Mouse (Mus musculus) myocyte (in vitro differentiated cells): Measurements from ENCODE around the gene Mnx1. TPM values are rescaled to one million over a fixed set of nuclear protein-coding genes. Genes with fewer than 3 reads are reported as not detected.
A peak's percentile ranks its signal among the peaks of the same experiment; 100 is the strongest.
"Not testable (repeated sequence)": the region's sequence is repeated elsewhere in the genome, so short reads cannot be mapped to it uniquely, and the experiment has no call there.

Experiments
- H3K27me3 ChIP-seq: one replicate; pipeline ENCODE4 v1.6.1; 2011; ENCODE audit not compliant: control insufficient read depth, insufficient read depth, insufficient read length
- H3K36me3 ChIP-seq: one replicate; pipeline ENCODE4 v1.6.1; 2011; ENCODE audit not compliant: control insufficient read depth, insufficient read depth
- H3K4me2 ChIP-seq: one replicate; pipeline ENCODE4 v1.6.1; 2011; ENCODE audit warnings: low read depth, control low read depth
- H3K4me3 ChIP-seq: one replicate; pipeline ENCODE4 v1.5.1; 2011; ENCODE audit warnings: mild to moderate bottlenecking, control low read depth, moderate library complexity
- H3K79me2 ChIP-seq: one replicate; pipeline ENCODE4 v1.6.1; 2011; ENCODE audit not compliant: control insufficient read depth, insufficient read depth
- H3ac ChIP-seq: one replicate; pipeline ENCODE4 v1.6.1; 2011; ENCODE audit not compliant: control insufficient read depth, insufficient read length
- CEBPB ChIP-seq: IDR thresholded peaks from 2 replicates; pipeline ENCODE4 v1.6.1; 2011; ENCODE audit warnings: mild to moderate bottlenecking, moderate library complexity; ENCODE audit not compliant: poor library complexity, insufficient read depth, severe bottlenecking
- E2F4 ChIP-seq: IDR thresholded peaks from one replicate; pipeline ENCODE4 v1.6.1; 2011; ENCODE audit warnings: mild to moderate bottlenecking, control low read depth, moderate library complexity; ENCODE audit not compliant: insufficient read depth
- MAX ChIP-seq: IDR thresholded peaks from one replicate; pipeline ENCODE4 v1.6.1; 2011; ENCODE audit warnings: low read depth, mild to moderate bottlenecking, control low read depth
- MYOD1 ChIP-seq, 3 experiments: IDR thresholded peaks; one replicate each; pipeline ENCODE4 v1.6.1; 2011; ENCODE audit warnings: control low read depth in 2 of 3, low read depth in 2 of 3, mild to moderate bottlenecking in 2 of 3, moderate library complexity in 1 of 3; ENCODE audit not compliant: insufficient read length in 2 of 3, control insufficient read depth in 1 of 3
- MYOG ChIP-seq, 3 experiments: IDR thresholded peaks; one replicate each; pipeline ENCODE4 v1.6.1; 2011; ENCODE audit warnings: control low read depth in 2 of 3, low read depth in 2 of 3, mild to moderate bottlenecking in 2 of 3; ENCODE audit not compliant: insufficient read length in 2 of 3, control insufficient read depth in 1 of 3, insufficient read depth in 1 of 3
- POLR2A ChIP-seq: IDR thresholded peaks from one replicate; pipeline ENCODE4 v1.6.1; 2011; ENCODE audit warnings: low read depth, mild to moderate bottlenecking, control low read depth, moderate library complexity; ENCODE audit not compliant: insufficient read length
- POLR2AphosphoS2 ChIP-seq: IDR thresholded peaks from one replicate; pipeline ENCODE4 v1.6.1; 2011; ENCODE audit warnings: low read depth, control low read depth; ENCODE audit not compliant: insufficient read length
- REST ChIP-seq: IDR thresholded peaks from one replicate; pipeline ENCODE4 v1.6.1; 2011; ENCODE audit warnings: mild to moderate bottlenecking, control low read depth, moderate library complexity; ENCODE audit not compliant: insufficient read depth, insufficient read length
- SRF ChIP-seq: IDR thresholded peaks from one replicate; pipeline ENCODE4 v1.6.1; 2011; ENCODE audit warnings: low read depth; ENCODE audit not compliant: control insufficient read depth, insufficient read length
- TCF12 ChIP-seq: IDR thresholded peaks from one replicate; pipeline ENCODE4 v1.6.1; 2011; ENCODE audit warnings: mild to moderate bottlenecking, control low read depth; ENCODE audit not compliant: poor library complexity, insufficient read depth, severe bottlenecking
- TCF3 ChIP-seq: IDR thresholded peaks from one replicate; pipeline ENCODE4 v1.6.1; 2011; ENCODE audit warnings: low read depth, control low read depth; ENCODE audit not compliant: insufficient read length
- USF1 ChIP-seq: IDR thresholded peaks from one replicate; pipeline ENCODE4 v1.6.1; 2011; ENCODE audit warnings: low read depth, mild to moderate bottlenecking, control low read depth, moderate library complexity
- polyA plus RNA-seq: library from polyadenylated mRNA; unstranded; fragments of >200 nt; fragmentation: generic; extraction: Trizol; gene quantifications from one replicate; pipeline ENCODE4 v1.2.1, GENCODE M21; 2012; ENCODE audit warnings: missing spikeins

Mnx1 gene
- polyA plus RNA-seq, 1 experiment: not detected

- Histone ChIP-seq H3K27me3 (no peaks in the 10 kb centered on the region), H3ac (peak overlapping the region; percentile 74), H3K36me3 (peaks cover 23% of the 10 kb centered on the region), H3K79me2 (peaks cover 13% of the 10 kb centered on the region), H3K4me3 (peak overlapping the region; percentile 74), H3K4me2 (peak overlapping the region; percentile 65)
- TF ChIP-seq TCF12 (no peak), REST (no peak)
Measured at GRCm38 (mm10) chr5:29435491-29435890, 42.8 kb downstream of the Mnx1 start.

DNA sequence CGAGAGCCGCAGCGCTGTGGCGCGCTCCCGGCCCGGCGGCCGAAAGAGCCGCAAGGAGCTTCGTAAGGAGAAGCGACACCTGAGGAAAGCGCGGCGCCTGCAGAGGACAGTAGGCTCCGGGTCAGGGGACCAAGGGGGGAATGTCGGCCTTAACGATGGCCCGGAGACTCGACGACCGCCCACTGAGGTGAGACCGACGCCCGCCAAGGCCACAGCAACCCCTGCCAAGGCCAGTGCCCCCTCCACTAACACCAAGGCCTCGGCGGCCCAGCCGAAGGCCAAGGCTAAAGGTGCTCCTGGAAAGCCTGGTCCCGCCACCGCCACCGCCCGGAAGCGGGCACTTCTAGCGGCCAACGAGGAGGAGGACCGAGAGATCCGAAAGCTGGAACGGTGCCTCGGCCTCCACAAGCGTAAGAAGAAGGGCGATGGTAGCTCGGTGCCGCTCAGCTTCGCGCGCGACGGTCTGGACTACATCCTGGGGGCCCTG, 43.4 kb downstream of the Mnx1 start:
- Histone ChIP-seq H3ac (peak overlapping the region; percentile 74), H3K27me3 (no peaks in the 10 kb centered on the region), H3K79me2 (peaks cover 13% of the 10 kb centered on the region), H3K36me3 (peaks cover 19% of the 10 kb centered on the region), H3K4me2 (peak overlapping the region; percentile 84), H3K4me3 (peak overlapping the region; percentile 74)
- TF ChIP-seq TCF3: no peak
- no peak for TF ChIP-seq CEBPB
- TF ChIP-seq E2F4: no peak
- TF ChIP-seq MAX: no peak
- TF ChIP-seq TCF12: no peak
- TF ChIP-seq MYOD1 (IDR thresholded peaks at IDR 0.05; ENCODE audit: control insufficient read depth in 1 of 3, insufficient read length in 2 of 3, low read depth in 2 of 3): no peak
- TF ChIP-seq REST: no peak
- TF ChIP-seq USF1: no peak
- no peak for TF ChIP-seq MYOG (IDR thresholded peaks at IDR 0.05; ENCODE audit: control insufficient read depth in 1 of 3, insufficient read depth in 1 of 3, insufficient read length in 2 of 3, low read depth in 2 of 3)
- TF ChIP-seq POLR2AphosphoS2: no peak
- no peak for TF ChIP-seq SRF
- no peak for TF ChIP-seq POLR2A

GRCm38 (mm10) chr5:29434228-29434871, 43.9 kb downstream of the Mnx1 start, which contains the start of gene Nom1:
Gene Nom1, plus strand, starts transcription at chr5:29434664.
- Histone ChIP-seq H3K4me3 (peak within 1 kb of the TSS; percentile 74), H3K79me2 (peaks cover 13% of the 10 kb centered on the region), H3K36me3 (peaks cover 14% of the 10 kb centered on the region), H3K4me2 (peak within 1 kb of the TSS; percentile 84), H3ac (peak within 1 kb of the TSS; percentile 74), H3K27me3 (no peaks in the 10 kb centered on the region)
- TF ChIP-seq POLR2AphosphoS2 (peak; percentile 71), TCF12 (no peak), USF1 (no peak), E2F4 (no peak), MAX (no peak), MYOD1 (IDR thresholded peaks at IDR 0.05; ENCODE audit: control insufficient read depth in 1 of 3, insufficient read length in 2 of 3, low read depth in 2 of 3) (no peak), CEBPB (no peak), MYOG (IDR thresholded peaks at IDR 0.05; ENCODE audit: control insufficient read depth in 1 of 3, insufficient read depth in 1 of 3, insufficient read length in 2 of 3, low read depth in 2 of 3) (no peak), TCF3 (no peak), REST (no peak), POLR2A (peak; percentile 72), SRF (no peak)

GRCm38 (mm10) chr5:29423330-29423729, 54.9 kb downstream of the Mnx1 start:
- not testable (repeated sequence) for H3K36me3 ChIP-seq, H3K79me2 ChIP-seq, H3K27me3 ChIP-seq, H3ac ChIP-seq, H3K4me3 ChIP-seq, H3K4me2 ChIP-seq

Other genes with a start within 250 kb of the Mnx1 start
- gene Lmbr1, start 100.1 kb downstream of the Mnx1 start, polyA plus RNA-seq: 2.9 TPM
- gene Nom1, start 43.8 kb downstream of the Mnx1 start, polyA plus RNA-seq: 9.9 TPM
- 28.9 TPM for gene Ube3c, start 90.8 kb upstream of the Mnx1 start, polyA plus RNA-seq